Mouse (Mus musculus): ENCODE measurements around the gene Zfp9. TPM values are rescaled to one million over a fixed set of nuclear protein-coding genes. Genes with fewer than 3 reads are reported as not detected.

Zfp9 gene
- 9.6 and 12.8 TPM in 2 replicates for polyA plus RNA-seq (2016; fragmentation: Nextera tagmentation; extraction: Ambion mirVana)

GRCm38 (mm10) chr6:118478957-118479708, at the start of gene Zfp9:
Zfp9 (minus strand) TSS chr6:118479320.
- WGBS: under 1% methylated on average over 52 of the region's 57 CpGs
- peak; percentile 89 for DNase-seq (ENCODE audit: low spot score)
- H3K9me3 ChIP-seq: no peaks in the 10 kb centered on the region
- H3K4me1 ChIP-seq: peaks cover 25% of the 10 kb centered on the region
- peaks cover 25% of the 10 kb centered on the region for H3K36me3 ChIP-seq (replicated peaks)
- H3K27ac ChIP-seq (replicated peaks): peak within 1 kb of the TSS; percentile 90
- peak within 1 kb of the TSS; percentile 77 for H3K4me3 ChIP-seq
- H3K27me3 ChIP-seq (replicated peaks; ENCODE audit: low read depth, poor library complexity, severe bottlenecking): peaks cover 55% of the 10 kb centered on the region

GRCm38 (mm10) chr6:118520668-118521067, 41.5 kb upstream of the Zfp9 start:
- 82% methylated on average over 7 of the region's 7 CpGs for WGBS

GRCm38 (mm10) chr6:118513335-118514012, 34.4 kb upstream of the Zfp9 start:
- no peak overlapping the region for H3K4me3 ChIP-seq
- no peak for DNase-seq (ENCODE audit: low spot score)
- H3K36me3 ChIP-seq (replicated peaks): peaks cover 89% of the 10 kb centered on the region
- no peaks in the 10 kb centered on the region for H3K9me3 ChIP-seq
- no peak overlapping the region for H3K27ac ChIP-seq (replicated peaks)
- H3K27me3 ChIP-seq (replicated peaks; ENCODE audit: low read depth, poor library complexity, severe bottlenecking): no peaks in the 10 kb centered on the region
- WGBS: 93% methylated on average over 12 of the region's 12 CpGs
- H3K4me1 ChIP-seq: no peaks in the 10 kb centered on the region

More at GRCm38 (mm10) chr6:118520668-118521067, 41.5 kb upstream of the Zfp9 start:
- H3K36me3 ChIP-seq (replicated peaks): peaks cover 98% of the 10 kb centered on the region
- H3K27ac ChIP-seq (replicated peaks): no peak overlapping the region
- H3K4me1 ChIP-seq: no peaks in the 10 kb centered on the region
- no peaks in the 10 kb centered on the region for H3K27me3 ChIP-seq (replicated peaks; ENCODE audit: low read depth, poor library complexity, severe bottlenecking)
- DNase-seq (ENCODE audit: low spot score): no peak
- no peaks in the 10 kb centered on the region for H3K9me3 ChIP-seq
- no peak overlapping the region for H3K4me3 ChIP-seq

- no peaks in the 10 kb centered on the region for H3K27me3 ChIP-seq (replicated peaks; ENCODE audit: low read depth, poor library complexity, severe bottlenecking)
- H3K27ac ChIP-seq (replicated peaks): no peak overlapping the region
- H3K4me3 ChIP-seq: no peak overlapping the region
- WGBS: 90% methylated on average over 7 of the region's 7 CpGs
- peaks cover 42% of the 10 kb centered on the region for H3K36me3 ChIP-seq (replicated peaks)
- no peaks in the 10 kb centered on the region for H3K4me1 ChIP-seq
- DNase-seq (ENCODE audit: low spot score): no peak
- H3K9me3 ChIP-seq: no peaks in the 10 kb centered on the region
These were observed 19.9 kb upstream of the Zfp9 start for GRCm38 (mm10) chr6:118499010-118499409.

GRCm38 (mm10) chr6:118482125-118482524, 3.0 kb upstream of the Zfp9 start:
- DNase-seq (ENCODE audit: low spot score): no peak
- Histone ChIP-seq H3K4me1 (peaks cover 20% of the 10 kb centered on the region), H3K4me3 (no peak overlapping the region), H3K27ac (replicated peaks) (no peak overlapping the region), H3K27me3 (replicated peaks; ENCODE audit: low read depth, poor library complexity, severe bottlenecking) (peaks cover 35% of the 10 kb centered on the region), H3K36me3 (replicated peaks) (peaks cover 2% of the 10 kb centered on the region), H3K9me3 (no peaks in the 10 kb centered on the region)
- WGBS: 88% methylated on average over 1 of the region's 1 CpGs

- peak overlapping the region; percentile 90 for H3K27ac ChIP-seq (replicated peaks)
- peak overlapping the region; percentile 77 for H3K4me3 ChIP-seq
- peaks cover 27% of the 10 kb centered on the region for H3K36me3 ChIP-seq (replicated peaks)
- peaks cover 53% of the 10 kb centered on the region for H3K27me3 ChIP-seq (replicated peaks; ENCODE audit: low read depth, poor library complexity, severe bottlenecking)
- H3K9me3 ChIP-seq: no peaks in the 10 kb centered on the region
- 25% methylated on average over 10 of the region's 10 CpGs for WGBS
- H3K4me1 ChIP-seq: peaks cover 25% of the 10 kb centered on the region
- peak; percentile 22 for DNase-seq (ENCODE audit: low spot score)
These were observed 990 bp downstream of the Zfp9 start for GRCm38 (mm10) chr6:118477875-118478785.

- WGBS: 81% methylated on average over 15 of the region's 15 CpGs
- Histone ChIP-seq H3K9me3 (no peaks in the 10 kb centered on the region), H3K4me1 (no peaks in the 10 kb centered on the region), H3K27ac (replicated peaks) (no peak overlapping the region), H3K27me3 (replicated peaks; ENCODE audit: low read depth, poor library complexity, severe bottlenecking) (no peaks in the 10 kb centered on the region), H3K36me3 (replicated peaks) (peaks cover 56% of the 10 kb centered on the region), H3K4me3 (no peak overlapping the region)
- no peak for DNase-seq (ENCODE audit: low spot score)
These were observed 16.9 kb downstream of the Zfp9 start for GRCm38 (mm10) chr6:118462069-118462705.

- WGBS: 86% methylated on average over 1 of the region's 1 CpGs
- no peak overlapping the region for H3K27ac ChIP-seq (replicated peaks)
- H3K4me3 ChIP-seq: no peak overlapping the region
- no peak for DNase-seq (ENCODE audit: low spot score)
- H3K27me3 ChIP-seq (replicated peaks; ENCODE audit: low read depth, poor library complexity, severe bottlenecking): no peaks in the 10 kb centered on the region
- peaks cover 13% of the 10 kb centered on the region for H3K4me1 ChIP-seq
- H3K9me3 ChIP-seq: no peaks in the 10 kb centered on the region
- peaks cover 20% of the 10 kb centered on the region for H3K36me3 ChIP-seq (replicated peaks)
These were observed 21.4 kb downstream of the Zfp9 start for GRCm38 (mm10) chr6:118457726-118458125.

- WGBS: 1% methylated on average over 43 of the region's 43 CpGs
- Histone ChIP-seq H3K4me1 (peaks cover 13% of the 10 kb centered on the region), H3K27me3 (replicated peaks; ENCODE audit: low read depth, poor library complexity, severe bottlenecking) (no peaks in the 10 kb centered on the region), H3K4me3 (peak within 1 kb of the TSS; percentile 87), H3K9me3 (no peaks in the 10 kb centered on the region), H3K27ac (replicated peaks) (peak within 1 kb of the TSS; percentile 96), H3K36me3 (replicated peaks) (peaks cover 21% of the 10 kb centered on the region)
- DNase-seq (ENCODE audit: low spot score): peak; percentile 93
These were observed 24.0 kb downstream of the Zfp9 start, which contains the start of gene Zfp248 for GRCm38 (mm10) chr6:118455042-118455631. Zfp248 (minus strand) TSS chr6:118455528.

- DNase-seq (ENCODE audit: low spot score): no peak
- peak overlapping the region; percentile 87 for H3K4me3 ChIP-seq
- H3K27ac ChIP-seq (replicated peaks): peak overlapping the region; percentile 96
- peaks cover 13% of the 10 kb centered on the region for H3K4me1 ChIP-seq
- peaks cover 21% of the 10 kb centered on the region for H3K36me3 ChIP-seq (replicated peaks)
- no peaks in the 10 kb centered on the region for H3K9me3 ChIP-seq
- no peaks in the 10 kb centered on the region for H3K27me3 ChIP-seq (replicated peaks; ENCODE audit: low read depth, poor library complexity, severe bottlenecking)
- WGBS: 48% methylated on average over 8 of the region's 8 CpGs
These were observed 24.7 kb downstream of the Zfp9 start for GRCm38 (mm10) chr6:118454452-118454851.

GRCm38 (mm10) chr6:118431502-118431901, 47.6 kb downstream of the Zfp9 start:
- Histone ChIP-seq H3K4me3 (no peak overlapping the region), H3K27me3 (replicated peaks; ENCODE audit: low read depth, poor library complexity, severe bottlenecking) (no peaks in the 10 kb centered on the region), H3K27ac (replicated peaks) (no peak overlapping the region), H3K9me3 (peaks cover 13% of the 10 kb centered on the region), H3K36me3 (replicated peaks) (peaks cover 68% of the 10 kb centered on the region), H3K4me1 (no peaks in the 10 kb centered on the region)
- DNase-seq (ENCODE audit: low spot score): no peak
- 93% methylated on average over 4 of the region's 4 CpGs for WGBS

All from embryonic facial prominence, embryonic 10.5 days (tissue).